Mouse (Mus musculus) skeletal muscle tissue, adult 2 months (tissue): ENCODE measurements around the gene Tmem165.

Experiments
- DNase-seq: peaks from one replicate; pipeline ENCODE4 v3.0.0-alpha.2; 2012; ENCODE audit warnings: low read depth, low spot score

Gene Tmem165

DNA sequence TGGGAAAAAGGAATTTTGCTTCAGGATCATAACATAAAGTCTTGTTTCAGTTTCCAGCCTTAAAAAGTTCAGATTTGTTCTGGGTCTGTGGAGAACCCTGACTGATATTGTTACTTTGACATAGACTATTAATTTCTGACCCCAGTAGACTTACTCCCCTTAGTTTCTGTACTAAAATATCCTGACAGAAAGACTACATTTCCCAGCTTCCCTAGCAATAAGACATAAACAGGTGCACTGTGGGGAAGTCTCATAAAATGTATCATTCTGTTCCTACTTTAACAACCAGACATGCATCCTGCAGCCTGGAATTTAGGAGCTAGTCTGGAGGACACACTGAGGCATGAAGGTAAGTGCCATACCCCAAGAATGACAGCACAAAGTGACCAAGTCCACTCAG is 12.6 kb upstream of the Tmem165 start:
- DNase-seq, result no peak

DNA sequence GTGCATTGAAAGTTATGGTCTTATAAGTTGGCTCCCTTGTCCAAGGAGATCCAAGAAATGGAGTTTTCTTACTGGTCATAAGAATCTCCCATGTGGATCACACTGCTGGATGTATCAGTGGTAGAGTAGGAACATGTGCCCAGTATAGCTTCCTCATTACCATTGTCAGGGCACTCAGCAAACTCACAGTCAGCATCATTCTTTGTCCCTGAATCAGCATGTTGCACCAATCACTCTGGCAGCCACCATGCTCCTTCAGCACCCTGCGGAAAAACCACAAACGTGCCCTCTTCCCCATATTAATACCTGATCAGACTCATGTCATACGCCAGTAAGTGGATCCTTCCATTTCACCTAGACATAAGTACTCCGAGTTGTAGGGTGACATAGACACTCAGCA is 8.6 kb upstream of the Tmem165 start:
- DNase-seq, result no peak

DNA sequence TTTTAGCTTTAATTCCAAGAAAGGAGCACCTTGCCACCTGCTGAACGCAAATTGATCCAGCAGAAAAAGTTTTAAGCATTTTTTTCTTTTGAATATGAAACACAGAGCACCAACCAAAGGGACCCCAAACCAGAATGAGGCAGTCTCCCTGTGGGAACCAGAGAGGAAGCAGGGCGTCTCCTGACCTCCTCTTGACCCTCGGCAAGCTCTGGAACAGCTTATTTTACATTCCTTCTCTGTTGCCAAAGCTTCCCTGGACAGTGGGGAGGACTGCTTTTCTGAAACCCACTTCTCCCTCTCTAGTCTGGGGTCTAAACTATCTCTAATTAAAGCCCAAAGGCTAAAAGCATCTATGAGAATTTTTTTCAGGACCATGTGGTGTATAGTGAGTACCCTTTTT is 7.3 kb upstream of the Tmem165 start:
- no peak for DNase-seq

- DNase-seq, result no peak
Measured at GRCm38 (mm10) chr5:76176841-76177240, 6.8 kb upstream of the Tmem165 start.

DNA sequence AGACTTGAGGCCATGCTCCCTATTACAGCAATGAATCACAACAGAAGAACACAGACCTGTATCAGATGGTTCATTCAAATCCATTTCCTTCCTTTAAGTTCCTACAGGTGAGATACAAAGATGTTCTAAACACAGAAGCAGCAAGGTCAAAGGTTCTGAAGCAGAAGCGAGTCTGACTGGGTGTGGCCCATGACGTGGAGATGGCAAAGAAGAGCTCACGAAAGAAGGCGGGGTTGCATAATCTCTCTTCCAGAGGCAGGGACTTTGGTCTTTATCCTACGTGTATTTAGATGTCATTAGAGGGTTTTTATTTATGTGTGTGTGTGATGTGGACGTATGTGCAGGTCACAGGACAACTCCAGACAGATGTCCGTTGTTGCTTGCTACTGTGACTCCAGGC is 6.0 kb upstream of the Tmem165 start:
- no peak for DNase-seq

- no peak for DNase-seq
Measured at GRCm38 (mm10) chr5:76179171-76179570, 4.5 kb upstream of the Tmem165 start.

DNA sequence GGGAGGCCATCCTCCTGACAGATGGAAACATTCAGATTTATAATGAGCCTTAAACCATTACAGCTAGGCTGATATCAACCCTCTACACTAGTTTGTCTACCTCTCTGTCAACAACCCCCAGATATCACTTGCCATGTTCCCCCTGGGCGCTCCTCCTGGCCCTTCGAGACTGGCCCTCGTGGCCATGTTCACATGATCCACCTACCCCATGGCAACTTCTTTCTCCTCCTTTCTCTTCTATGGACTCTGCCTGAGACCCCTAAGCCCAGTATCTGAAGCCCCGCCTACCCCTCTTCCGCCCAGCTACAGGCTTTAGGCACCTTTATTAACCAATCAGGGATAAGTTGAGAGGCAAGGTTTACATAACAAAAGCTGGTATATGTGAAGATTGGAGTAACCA is 3.9 kb upstream of the Tmem165 start:
- DNase-seq, result no peak

DNA sequence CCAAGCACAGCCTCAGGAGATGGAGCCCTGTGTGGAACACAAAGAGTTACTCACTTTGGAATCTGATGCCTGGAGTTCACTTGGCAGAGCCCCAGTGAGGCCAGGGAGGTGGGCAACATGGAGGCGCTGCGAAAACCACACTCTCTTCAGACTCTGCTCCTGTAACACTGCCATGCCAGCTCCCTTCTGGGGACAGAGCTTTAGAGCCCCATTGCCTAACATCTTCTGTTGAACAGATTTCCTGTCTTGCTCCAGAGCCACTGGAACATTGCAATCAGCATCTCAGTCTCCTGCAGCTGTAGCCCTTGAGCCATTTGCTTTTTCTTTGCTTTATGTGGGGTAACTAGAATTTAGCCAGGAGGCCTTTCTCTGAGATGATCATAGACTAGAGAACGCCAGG is 1.4 kb upstream of the Tmem165 start:
- DNase-seq, result no peak

DNA sequence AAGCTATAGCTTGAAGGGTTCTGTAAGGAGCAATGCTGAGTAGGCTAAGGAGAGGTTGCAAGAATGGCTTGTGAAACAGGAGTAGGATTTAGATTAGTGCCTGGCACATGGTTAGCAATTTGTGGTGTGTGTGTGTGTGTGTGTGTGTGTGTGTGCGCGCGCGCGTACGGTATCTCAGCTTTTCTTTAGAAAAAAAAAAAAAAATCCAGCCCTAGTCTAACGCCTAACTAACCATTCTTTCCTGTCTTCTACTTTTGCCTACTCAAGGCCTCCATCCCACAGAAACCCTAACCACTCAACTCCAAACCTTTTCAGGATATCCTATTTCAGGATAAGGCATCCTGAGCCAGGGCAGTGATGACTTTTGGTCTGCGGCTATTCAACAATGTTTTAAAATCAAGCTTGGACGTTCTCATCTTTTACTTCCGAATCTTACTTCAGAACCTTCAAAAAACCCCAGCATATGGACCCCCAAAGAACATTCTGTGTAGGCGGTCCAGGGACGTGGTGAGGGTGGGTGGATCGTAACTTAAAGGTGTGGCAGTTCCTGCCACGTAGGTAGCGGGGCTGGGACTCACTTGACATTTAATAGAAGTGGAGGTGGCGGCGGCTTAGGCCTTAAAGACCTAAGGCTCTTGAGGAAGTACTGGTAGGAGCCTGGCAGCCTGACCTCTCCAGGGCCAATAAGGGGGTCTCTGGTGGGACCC is 484 bp upstream of the Tmem165 start:
- DNase-seq, result no peak

DNA sequence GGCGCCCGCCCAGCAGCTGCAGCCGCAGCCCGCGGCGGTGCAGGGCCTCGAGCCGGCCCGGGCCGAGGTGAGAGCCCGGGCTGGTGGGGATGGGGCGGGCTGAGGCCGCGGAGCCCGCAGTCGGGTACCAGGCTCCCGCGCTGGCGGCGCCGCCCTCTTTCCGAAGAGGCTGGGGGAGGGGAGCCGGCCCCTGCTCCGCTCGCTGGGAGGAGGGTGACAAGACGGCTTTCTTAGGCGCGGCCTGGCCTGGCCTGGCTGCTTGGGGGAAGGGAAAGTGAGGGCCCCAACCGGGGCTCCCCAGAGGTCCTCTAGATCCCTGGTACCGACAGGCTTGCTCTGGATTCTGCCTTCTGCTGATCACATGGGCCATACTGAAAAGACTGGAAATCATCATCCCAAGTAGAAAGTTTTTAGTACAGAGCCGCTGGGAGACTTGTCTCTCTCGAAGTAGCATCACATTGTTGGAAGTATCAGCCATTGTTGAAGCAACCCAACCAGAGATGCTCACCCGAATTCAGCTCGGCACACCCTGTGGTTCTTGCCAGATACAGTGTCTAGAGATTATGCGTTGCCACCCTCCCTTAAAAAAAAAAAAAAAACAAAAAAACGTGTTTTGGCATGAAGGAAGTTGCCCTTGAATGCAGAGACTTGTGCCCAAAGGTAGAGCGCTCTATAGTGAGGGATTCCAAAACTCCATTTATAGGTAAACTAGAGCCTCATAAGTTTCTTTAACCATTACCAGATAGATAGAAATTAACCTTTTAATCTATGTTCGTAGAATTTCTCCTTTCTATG is 803 bp downstream of the Tmem165 start:
- DNase-seq, result peak; percentile 22

DNA sequence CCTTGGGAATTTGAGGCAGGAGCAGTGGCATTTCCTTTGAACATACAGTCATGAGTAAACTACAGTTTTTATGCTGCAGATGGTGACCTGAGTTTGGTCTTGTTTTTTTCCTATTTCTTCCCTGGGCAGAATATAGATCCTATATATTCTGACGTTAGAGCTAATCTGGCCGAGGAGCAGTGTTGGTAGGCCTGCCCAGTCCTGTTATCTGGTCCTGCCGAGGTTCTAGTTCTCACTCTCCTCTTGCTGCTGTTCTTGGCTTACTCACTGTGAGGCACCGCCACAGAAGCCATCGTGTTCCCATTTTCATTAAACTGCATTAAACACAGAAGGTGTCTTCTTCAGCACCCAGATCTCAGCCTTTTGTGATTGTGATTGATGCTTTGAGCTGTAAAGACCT is 4.2 kb downstream of the Tmem165 start:
- DNase-seq, result no peak

- DNase-seq, result no peak
Measured at GRCm38 (mm10) chr5:76190609-76191008, 6.9 kb downstream of the Tmem165 start.

GRCm38 (mm10) chr5:76193075-76193474 is 9.4 kb downstream of the Tmem165 start:
- DNase-seq, result no peak

- no peak for DNase-seq
Measured at GRCm38 (mm10) chr5:76194377-76194945, 10.8 kb downstream of the Tmem165 start.

DNA sequence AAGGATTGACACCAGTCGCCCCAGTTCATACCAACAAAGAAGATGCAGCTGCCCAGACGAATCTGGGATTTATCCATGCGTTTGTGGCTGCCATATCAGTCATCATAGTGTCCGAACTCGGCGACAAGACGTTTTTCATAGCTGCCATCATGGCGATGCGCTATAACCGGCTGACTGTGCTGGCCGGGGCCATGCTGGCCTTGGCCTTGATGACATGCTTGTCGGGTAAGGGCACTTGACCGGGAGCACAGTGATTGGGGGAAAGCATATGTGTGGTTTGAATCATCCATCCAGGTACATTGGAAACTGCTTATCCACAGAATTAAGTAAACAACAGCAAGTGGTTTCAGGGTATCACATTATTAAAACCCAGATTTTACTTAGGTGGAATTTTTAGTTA is 15.7 kb downstream of the Tmem165 start:
- no peak for DNase-seq

- DNase-seq, result no peak
Measured at GRCm38 (mm10) chr5:76203171-76203570, 19.5 kb downstream of the Tmem165 start.

DNA sequence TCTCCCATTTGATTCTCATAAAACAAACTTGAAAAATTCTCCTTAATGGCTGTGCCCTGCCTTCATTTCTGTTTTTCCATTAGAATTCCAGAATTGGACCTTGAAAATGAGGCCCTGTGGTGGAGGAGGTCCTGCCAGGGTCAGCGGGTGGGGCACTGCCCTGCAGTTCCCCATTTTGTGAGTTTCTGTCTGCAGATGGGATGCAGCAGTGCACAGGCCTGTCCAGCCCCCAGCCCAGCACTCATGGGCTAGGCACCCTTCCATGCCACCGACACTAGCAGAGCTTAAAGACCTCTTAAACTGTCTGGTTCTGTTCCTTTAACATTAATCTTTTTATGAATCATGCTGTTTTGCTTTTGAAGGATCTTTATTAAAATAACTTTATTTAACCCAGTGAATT is 22.2 kb downstream of the Tmem165 start:
- DNase-seq, result no peak

DNA sequence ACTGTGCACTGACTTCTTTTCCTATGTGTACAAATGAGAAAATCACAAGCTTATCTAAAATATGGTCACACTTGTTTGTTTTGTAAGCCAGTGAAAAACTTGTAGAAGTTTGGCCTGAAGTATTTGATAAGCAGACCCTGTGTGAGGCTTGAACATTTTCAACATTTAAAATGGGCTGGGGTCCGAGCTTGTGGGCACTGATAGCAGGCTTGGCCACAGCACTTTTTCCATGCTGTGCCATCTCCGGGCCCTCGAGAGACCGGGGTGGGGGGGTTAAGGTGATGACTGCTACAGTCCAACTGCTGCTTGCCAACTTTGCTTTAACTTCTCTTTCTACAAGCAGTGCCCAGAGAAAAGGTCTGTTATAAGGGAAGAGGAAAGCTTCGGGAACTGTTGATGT is 24.4 kb downstream of the Tmem165 start:
- DNase-seq, result no peak

DNA sequence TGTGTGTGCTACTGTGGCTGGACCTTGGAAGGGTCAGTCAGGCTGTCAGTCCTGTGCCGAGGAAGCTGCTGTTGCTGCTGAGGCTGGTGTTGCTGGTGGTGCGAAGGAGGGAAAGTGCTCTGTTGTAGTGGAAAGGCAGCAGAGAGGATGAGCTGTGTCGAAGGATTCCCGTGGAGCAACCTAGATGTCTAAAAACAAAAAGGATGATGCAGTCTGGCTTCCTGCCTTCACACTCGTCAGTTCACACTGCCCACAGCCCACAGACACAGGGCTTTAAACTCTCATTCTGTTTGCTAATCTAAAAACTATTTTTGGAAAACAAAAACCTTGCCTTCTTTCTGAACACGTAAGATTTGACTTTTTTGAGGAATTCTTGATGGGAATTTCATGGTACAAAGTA is 33.0 kb downstream of the Tmem165 start:
- no peak for DNase-seq

DNA sequence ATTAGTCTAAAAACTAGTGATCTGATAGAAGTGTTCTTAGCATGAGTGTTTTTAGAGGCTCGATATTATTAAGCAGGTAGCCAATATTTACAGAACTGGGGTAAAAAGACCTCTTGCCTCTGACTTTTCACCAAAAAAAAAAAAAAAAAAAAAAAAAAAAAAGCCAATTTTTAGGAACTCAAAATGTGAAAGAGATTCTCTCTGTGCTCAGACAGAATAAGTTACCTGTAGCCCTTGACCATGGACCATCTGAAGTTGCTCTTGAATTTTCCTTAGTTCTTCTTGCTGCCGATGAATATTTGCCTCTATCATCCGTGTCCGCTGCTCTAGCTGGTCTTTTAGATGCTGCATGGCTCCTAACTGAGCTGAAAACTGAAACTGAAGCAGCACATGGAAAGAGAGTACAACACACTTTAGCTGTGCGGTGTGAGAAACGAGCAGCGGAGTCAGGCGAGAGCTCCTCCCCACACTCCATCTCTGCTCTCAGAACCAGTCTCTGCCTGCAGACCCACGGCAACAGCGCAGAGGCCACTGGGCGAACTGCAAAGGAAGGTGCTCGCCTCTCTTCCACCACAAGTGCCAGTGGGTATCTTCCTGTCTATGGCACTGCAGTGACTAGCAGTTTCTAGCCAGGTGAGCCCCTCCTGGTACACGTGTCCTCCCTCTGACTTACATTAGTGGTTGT is 47.6 kb downstream of the Tmem165 start:
- no peak for DNase-seq

DNA sequence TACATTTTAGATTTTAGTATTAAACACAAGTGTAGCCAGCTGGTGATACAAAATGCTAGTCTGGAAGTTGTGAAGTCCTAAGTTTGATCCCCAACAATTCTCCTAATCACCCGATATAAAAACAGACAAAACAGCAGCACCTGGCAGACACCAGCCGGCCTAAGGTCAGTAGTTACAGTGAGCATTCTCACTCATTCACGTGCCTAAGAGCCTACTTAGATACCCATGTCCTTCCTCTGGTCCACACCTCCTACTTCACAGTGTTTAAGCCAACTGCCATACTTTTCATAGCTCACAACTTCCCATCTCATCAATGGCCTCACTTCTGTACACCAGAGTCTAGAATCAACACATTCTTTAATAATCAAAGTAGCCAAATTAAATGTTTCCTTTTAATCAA is 59.6 kb downstream of the Tmem165 start:
- DNase-seq, result no peak

DNA sequence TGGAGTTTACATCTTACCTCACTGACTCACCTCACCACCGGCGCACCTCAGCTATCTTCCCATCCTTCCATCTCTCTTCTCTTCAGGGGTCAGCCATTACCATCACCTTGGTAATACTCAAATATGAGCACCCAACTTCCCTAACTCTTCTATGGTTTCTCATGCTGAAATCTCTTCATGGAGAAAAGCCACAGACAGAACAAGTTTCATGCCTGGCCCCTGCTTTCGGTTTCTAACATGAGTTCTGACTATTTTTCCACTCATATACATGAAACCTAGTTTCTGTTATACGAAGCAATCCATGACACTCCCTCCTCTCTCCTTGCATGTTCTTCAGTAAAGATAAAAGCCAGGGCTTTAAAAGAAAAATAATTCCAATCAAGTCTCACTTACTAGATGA is 60.2 kb downstream of the Tmem165 start:
- no peak for DNase-seq
